Mouse (Mus musculus) liver, postnatal 0 days (tissue): ENCODE data around the gene Hoxd8.

Experiments used
- CTCF ChIP-seq: sonication (generic); IDR thresholded peaks from 2 replicates; pipeline ENCODE4 v1.5.1; 2016; ENCODE audit warnings: antibody characterized with exemption, low read depth
- EP300 ChIP-seq: IDR thresholded peaks from 2 replicates; pipeline ENCODE4 v1.6.1; 2016; ENCODE audit warnings: antibody characterized with exemption, low read depth, mild to moderate bottlenecking

GRCm38 (mm10) chr2:74699053-74699430, 5.4 kb upstream of the Hoxd8 start:
- TF ChIP-seq EP300 (no peak), CTCF (no peak)
